Mouse (Mus musculus): ENCODE data around the gene D430041D05Rik.

Gene D430041D05Rik

GRCm38 (mm10) chr2:104192401-104193141 is 218.2 kb downstream of the D430041D05Rik start:
- DNase-seq (ENCODE audit: low read depth) = no peak

- no peak for DNase-seq (ENCODE audit: low read depth)
These were observed 219.1 kb downstream of the D430041D05Rik start for GRCm38 (mm10) chr2:104191723-104192122.

GRCm38 (mm10) chr2:104188859-104189258 is 222.0 kb downstream of the D430041D05Rik start:
- DNase-seq (ENCODE audit: low read depth) = no peak

GRCm38 (mm10) chr2:104187073-104187472 is 223.7 kb downstream of the D430041D05Rik start:
- no peak for DNase-seq (ENCODE audit: low read depth)

GRCm38 (mm10) chr2:104185616-104186015 is 225.2 kb downstream of the D430041D05Rik start:
- DNase-seq (ENCODE audit: low read depth) = no peak

- no peak for DNase-seq (ENCODE audit: low read depth)
These were observed 226.5 kb downstream of the D430041D05Rik start for GRCm38 (mm10) chr2:104184296-104184695.

GRCm38 (mm10) chr2:104183246-104183845 is 227.5 kb downstream of the D430041D05Rik start:
- DNase-seq (ENCODE audit: low read depth) = no peak

GRCm38 (mm10) chr2:104179636-104180035 is 231.2 kb downstream of the D430041D05Rik start:
- DNase-seq (ENCODE audit: low read depth) = no peak

GRCm38 (mm10) chr2:104178251-104178650 is 232.6 kb downstream of the D430041D05Rik start:
- no peak for DNase-seq (ENCODE audit: low read depth)

GRCm38 (mm10) chr2:104176979-104177704 is 233.7 kb downstream of the D430041D05Rik start:
- DNase-seq (ENCODE audit: low read depth) = no peak

GRCm38 (mm10) chr2:104176166-104176978 is 234.4 kb downstream of the D430041D05Rik start:
- no peak for DNase-seq (ENCODE audit: low read depth)

- no peak for DNase-seq (ENCODE audit: low read depth)
These were observed 235.2 kb downstream of the D430041D05Rik start for GRCm38 (mm10) chr2:104175476-104176165.

GRCm38 (mm10) chr2:104173431-104173830 is 237.4 kb downstream of the D430041D05Rik start:
- no peak for DNase-seq (ENCODE audit: low read depth)

- DNase-seq (ENCODE audit: low read depth) = no peak
These were observed 238.0 kb downstream of the D430041D05Rik start for GRCm38 (mm10) chr2:104172695-104173348.

GRCm38 (mm10) chr2:104168186-104168896 is 242.5 kb downstream of the D430041D05Rik start:
- DNase-seq (ENCODE audit: low read depth) = no peak

GRCm38 (mm10) chr2:104167765-104168164 is 243.0 kb downstream of the D430041D05Rik start:
- no peak for DNase-seq (ENCODE audit: low read depth)

GRCm38 (mm10) chr2:104165631-104166030 is 245.2 kb downstream of the D430041D05Rik start:
- DNase-seq (ENCODE audit: low read depth) = no peak

GRCm38 (mm10) chr2:104163978-104164487 is 246.8 kb downstream of the D430041D05Rik start:
- DNase-seq (ENCODE audit: low read depth) = no peak

- DNase-seq (ENCODE audit: low read depth) = no peak
These were observed 247.4 kb downstream of the D430041D05Rik start for GRCm38 (mm10) chr2:104163418-104163817.

- no peak for DNase-seq (ENCODE audit: low read depth)
These were observed 253.0 kb downstream of the D430041D05Rik start for GRCm38 (mm10) chr2:104157831-104158230.

All from c-Kit-positive CD71-negative TER-119-negative erythroid progenitor cells, embryonic 14.5 days (primary cell).